Mouse (Mus musculus): Measurements from ENCODE around the gene Hsd17b13.

- TF ChIP-seq CTCF (IDR thresholded peaks at IDR 0.05; ENCODE audit: extremely low read depth, insufficient read depth, insufficient read length, insufficient replicate concordance), result no peak
- no peak for TF ChIP-seq POLR2A (IDR thresholded peaks at IDR 0.05; ENCODE audit: low read depth, low read length)
Observed at GRCm38 (mm10) chr5:104006811-104007210, 29.6 kb upstream of the Hsd17b13 start.
